Mouse (Mus musculus): Measurements from ENCODE around the gene Serpinb12. TPM values are rescaled to one million over a fixed set of nuclear protein-coding genes. Genes with fewer than 3 reads are reported as not detected.

Serpinb12 gene
- total RNA-seq (2023), result not detected

GRCm38 (mm10) chr1:106934265-106934664 lies at the start of gene Serpinb12:
Serpinb12 (plus strand) TSS chr1:106934449.

GRCm38 (mm10) chr1:106980684-106981083 lies 46.4 kb downstream of the Serpinb12 start, which contains the start of gene Serpinb13:
Serpinb13 (plus strand) TSS chr1:106980984.

Other genes starting within 250 kb of the Serpinb12 start
- 1 to 10 TPM; 4.9 to 5.5 TPM for gene Bcl2, start 220.2 kb upstream of the Serpinb12 start, total RNA-seq (2023)
- 1 to 10 TPM; 8.3 to 9.8 TPM for gene Kdsr, start 174.7 kb upstream of the Serpinb12 start, total RNA-seq (2023)
- 100 to 1,000 TPM; 104 to 117 TPM for gene Vps4b, start 137.7 kb upstream of the Serpinb12 start, total RNA-seq (2023)
- not detected for gene Serpinb5, start 73.3 kb upstream of the Serpinb12 start, total RNA-seq (2023)
- gene Serpinb13, start 46.5 kb downstream of the Serpinb12 start, total RNA-seq (2023), result not detected
- gene Serpinb3a, start 117.9 kb downstream of the Serpinb12 start, total RNA-seq (2023), result not detected
- gene Serpinb3d, start 149.1 kb downstream of the Serpinb12 start, total RNA-seq (2023), result not detected

Data from neutrophil, adult 83 days (primary cell).